Mouse (Mus musculus): Measurements from ENCODE around the gene Hpcal4.

The Hpcal4 gene

DNA sequence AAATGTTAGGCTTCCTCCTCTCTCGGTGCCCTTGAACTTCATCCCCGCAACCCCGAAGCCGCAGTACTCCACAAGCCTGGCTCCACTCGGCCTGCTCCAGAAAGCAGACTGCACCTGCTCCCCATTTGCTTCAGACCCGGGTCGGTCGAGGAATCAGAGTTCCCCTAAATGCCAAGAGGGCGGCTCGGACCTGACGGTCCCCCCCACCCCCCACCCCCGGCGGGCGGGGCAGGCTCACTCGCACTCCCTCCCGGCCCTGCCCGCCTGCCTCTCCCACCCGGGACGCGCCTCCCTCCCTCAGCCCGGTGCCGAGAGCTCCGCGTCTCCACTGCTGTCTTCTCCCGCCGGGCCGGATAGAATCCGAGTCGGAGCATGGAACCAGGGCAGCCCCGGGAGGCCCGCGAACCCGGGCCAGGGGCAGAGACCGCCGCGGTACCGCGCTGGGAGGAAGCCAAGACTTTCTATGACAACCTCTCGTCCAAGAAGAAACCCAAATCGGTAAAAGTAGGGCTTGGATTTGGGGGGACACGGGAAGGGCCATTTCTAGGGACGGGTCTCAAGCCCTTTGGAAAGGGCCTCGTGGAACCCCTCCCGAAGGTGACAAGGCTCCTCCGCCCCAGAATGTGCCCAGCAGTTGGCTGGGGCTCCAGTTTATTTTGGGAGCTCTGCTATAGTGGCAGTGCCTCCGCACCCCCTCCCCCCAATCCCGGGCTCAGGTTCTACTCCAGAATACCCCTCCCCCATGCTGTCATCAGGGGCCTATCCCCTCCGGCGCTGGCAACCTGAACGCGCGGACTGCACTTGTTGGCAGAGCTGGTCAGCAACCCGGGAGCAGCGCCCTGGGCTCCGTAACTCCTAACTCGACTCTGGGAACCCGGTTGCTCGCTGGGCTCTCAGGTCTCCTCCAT is 18.4 kb downstream of the Hpcal4 start, which contains the start of gene Nt5c1a:
Gene Nt5c1a (plus strand): TSS at position 319 of the 908 bp plus-strand sequence.
- in situ Hi-C loops (cut with MboI; ENCODE audit: low sequenced_read_pairs), result no loop called here

DNA sequence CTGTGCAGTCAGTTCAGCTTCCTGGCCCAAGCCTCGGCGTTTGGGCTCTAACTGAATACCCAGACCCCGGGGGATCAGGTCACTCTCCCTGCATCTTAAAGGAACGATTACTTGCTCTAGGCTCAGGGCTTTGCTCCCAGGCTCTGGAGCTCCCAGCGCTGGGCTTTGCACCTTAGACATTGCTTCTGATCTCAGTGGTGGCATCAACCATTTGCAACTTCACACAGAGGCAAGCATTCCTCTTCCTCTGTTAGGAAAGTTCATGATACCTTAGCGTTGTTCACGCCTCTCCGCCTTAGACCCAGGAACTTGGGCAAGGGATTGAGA is 19.0 kb downstream of the Hpcal4 start:
- in situ Hi-C loops (cut with MboI; ENCODE audit: low sequenced_read_pairs), result no loop called here

DNA sequence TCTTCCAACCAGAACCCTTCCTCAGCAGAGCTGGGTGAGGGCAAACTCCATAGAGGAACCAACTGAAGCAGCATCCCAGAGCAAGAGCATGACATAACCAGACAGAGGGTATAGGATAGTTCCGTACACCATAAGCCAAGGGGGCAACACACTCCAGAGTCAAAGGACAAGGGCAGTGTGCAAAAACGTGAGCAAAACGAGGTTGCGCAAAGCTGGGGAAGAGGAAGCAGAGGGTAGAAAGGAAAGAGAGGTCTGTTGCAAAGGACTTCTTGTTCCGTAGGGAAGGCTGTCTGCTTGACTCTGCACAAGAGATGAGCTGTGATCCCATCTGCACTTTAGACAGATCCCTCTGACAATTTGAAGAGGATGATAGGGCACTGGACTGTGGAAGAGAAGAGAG is 24.3 kb downstream of the Hpcal4 start:
- in situ Hi-C loops (cut with MboI; ENCODE audit: low sequenced_read_pairs), result no loop called here

- in situ Hi-C loops (cut with MboI; ENCODE audit: low sequenced_read_pairs), result no loop called here
These were observed 28.0 kb downstream of the Hpcal4 start for GRCm38 (mm10) chr4:123210996-123211395.

DNA sequence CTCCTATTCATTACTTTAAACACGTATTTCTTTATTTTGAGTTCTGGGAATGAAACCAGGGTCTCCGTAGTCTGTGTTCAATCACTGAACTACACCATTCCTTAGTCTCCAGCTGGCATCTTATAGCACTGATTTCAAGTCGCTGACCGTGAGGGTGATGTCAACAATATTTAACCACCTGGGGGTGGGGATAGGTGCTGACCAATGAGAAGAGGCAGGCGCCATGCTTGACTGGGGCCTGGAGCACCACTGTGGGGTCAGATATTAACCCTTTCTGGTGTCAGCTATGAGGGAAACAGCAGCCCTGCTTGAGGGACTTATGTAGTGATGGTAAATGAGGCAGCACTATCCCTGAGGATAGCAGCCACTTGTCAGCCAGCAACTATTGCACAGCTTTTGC is 28.4 kb downstream of the Hpcal4 start:
- in situ Hi-C loops (cut with MboI; ENCODE audit: low sequenced_read_pairs), result no loop called here

- in situ Hi-C loops (cut with MboI; ENCODE audit: low sequenced_read_pairs), result no loop called here
These were observed 29.3 kb downstream of the Hpcal4 start for GRCm38 (mm10) chr4:123212330-123212729.

GRCm38 (mm10) chr4:123213975-123214374 is 30.9 kb downstream of the Hpcal4 start:
- in situ Hi-C loops (cut with MboI; ENCODE audit: low sequenced_read_pairs), result no loop called here

DNA sequence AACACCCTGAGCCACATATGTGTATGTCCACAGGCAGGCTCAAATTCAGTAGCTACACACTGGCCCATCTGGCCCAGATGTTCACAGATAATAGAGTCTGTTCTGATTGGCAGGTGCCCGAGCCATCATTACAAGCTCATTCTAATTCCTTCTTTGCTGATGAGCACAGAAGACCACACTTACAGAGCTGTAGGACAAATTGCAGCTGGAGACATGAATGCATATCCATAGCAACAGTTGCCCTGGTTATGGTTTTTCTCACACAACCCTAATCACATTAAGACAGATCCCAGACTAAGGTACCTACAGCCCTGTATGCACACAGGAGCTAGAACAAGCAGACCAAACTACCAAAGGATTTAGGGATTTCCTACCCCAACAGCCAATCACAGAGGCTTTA is 32.3 kb downstream of the Hpcal4 start:
- in situ Hi-C loops (cut with MboI; ENCODE audit: low sequenced_read_pairs), result no loop called here

DNA sequence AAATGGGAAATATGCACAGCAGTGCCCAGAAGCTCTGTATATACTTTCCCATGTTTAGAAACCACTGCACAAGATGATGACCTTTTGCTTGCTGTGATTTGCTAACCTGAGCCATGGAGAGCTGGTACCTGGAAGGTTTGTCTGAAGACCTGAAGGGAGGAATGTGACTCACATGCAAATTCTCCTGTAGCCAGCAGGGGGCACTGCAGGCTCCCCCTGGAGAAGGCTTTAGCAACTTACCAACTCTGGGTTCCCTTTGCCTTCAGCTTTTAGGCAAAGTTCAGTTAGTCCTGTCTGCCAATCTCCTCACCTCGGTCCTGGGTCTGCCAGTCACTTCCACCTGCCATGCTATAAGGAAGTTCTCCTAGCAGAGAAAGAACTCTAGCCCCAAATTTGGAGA is 33.8 kb downstream of the Hpcal4 start:
- in situ Hi-C loops (cut with MboI; ENCODE audit: low sequenced_read_pairs), result no loop called here

- in situ Hi-C loops (cut with MboI; ENCODE audit: low sequenced_read_pairs), result loop anchor here (5.0 kb wide), 1 partner anchor 37 kb away; no protein-coding TSS in a partner anchor
These were observed 36.8 kb downstream of the Hpcal4 start for GRCm38 (mm10) chr4:123219720-123220357.

GRCm38 (mm10) chr4:123220637-123221036 is 37.6 kb downstream of the Hpcal4 start:
- in situ Hi-C loops (cut with MboI; ENCODE audit: low sequenced_read_pairs), result loop anchor here (5.0 kb wide), 1 partner anchor 37 kb away; no protein-coding TSS in a partner anchor

- in situ Hi-C loops (cut with MboI; ENCODE audit: low sequenced_read_pairs), result loop anchor here (5.0 kb wide), 1 partner anchor 34 kb away; no protein-coding TSS in a partner anchor
These were observed 40.3 kb downstream of the Hpcal4 start for GRCm38 (mm10) chr4:123223309-123223708.

DNA sequence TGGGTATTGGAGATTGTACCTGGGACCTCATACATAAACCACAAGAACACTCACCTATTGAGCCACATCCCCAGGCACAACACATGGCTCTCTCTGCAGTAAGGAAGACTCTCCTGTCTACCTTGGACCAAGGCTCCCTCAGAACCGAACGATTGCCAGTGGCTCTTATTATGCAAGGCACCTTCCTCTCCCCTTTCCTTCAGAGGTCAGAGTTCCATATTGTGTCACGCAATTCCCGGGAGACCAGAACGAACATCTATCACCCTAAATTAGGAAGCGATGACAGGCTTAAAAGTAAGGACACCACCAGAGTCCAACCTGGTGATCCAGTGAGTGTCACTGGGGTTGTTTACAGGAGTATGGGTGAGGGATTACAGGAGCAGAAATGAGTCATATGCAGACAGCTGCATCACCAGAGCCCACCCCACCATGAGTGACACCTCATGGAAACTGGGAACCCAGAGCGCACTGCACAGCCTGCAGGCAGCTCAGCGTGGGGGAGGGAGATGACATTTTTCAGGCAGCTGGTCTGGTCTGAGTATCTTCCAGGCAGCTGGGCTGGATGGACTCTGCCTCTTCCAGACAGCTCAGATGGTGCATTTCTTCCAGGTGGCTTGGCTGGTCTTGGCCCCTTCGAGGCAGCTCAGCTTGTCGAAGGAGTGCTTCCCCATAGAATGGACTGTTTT is 42.8 kb downstream of the Hpcal4 start:
- in situ Hi-C loops (cut with MboI; ENCODE audit: low sequenced_read_pairs), result no loop called here

DNA sequence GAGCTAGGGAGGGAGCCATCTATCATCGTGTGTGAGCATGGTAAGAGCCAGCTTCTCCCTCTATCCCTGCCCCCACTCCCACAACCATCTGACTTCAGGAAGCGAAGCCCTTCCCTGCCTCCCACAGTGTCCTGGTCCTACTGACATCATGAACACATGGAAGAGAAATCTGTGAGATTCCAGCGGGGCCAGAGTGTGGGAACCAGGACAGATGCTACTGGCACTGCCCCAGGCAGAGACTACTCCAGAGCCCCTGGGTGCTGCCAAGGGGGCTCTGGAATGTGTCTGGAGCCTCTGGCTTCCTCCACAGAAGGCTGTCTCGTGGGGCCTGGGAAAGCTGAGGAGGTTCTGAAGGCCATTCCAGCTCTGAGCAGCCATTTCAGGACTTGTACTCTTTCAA is 44.7 kb downstream of the Hpcal4 start:
- in situ Hi-C loops (cut with MboI; ENCODE audit: low sequenced_read_pairs), result no loop called here

DNA sequence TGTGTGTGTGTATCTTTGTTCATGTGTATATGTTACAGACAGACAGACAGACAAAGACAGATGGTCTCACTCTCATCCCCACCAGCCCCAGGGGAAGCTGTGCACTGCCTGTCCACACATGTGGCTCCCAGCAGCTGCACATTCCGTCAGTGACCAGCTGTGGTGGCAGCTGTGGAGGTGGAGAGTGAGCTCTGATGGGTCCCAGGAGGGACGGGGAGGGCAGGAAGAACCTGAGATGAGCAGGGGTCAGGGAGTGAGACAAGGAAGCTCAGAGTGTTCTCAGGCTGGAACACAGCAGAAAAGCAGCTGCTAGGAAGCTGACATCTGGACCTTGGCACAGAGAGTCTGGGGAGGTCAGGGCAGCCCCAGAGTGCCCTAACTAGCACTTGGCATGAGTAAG is 45.2 kb downstream of the Hpcal4 start:
- in situ Hi-C loops (cut with MboI; ENCODE audit: low sequenced_read_pairs), result no loop called here

GRCm38 (mm10) chr4:123229166-123229565 is 46.1 kb downstream of the Hpcal4 start:
- in situ Hi-C loops (cut with MboI; ENCODE audit: low sequenced_read_pairs), result no loop called here

GRCm38 (mm10) chr4:123232841-123233240 is 49.8 kb downstream of the Hpcal4 start:
- in situ Hi-C loops (cut with MboI; ENCODE audit: low sequenced_read_pairs), result no loop called here

DNA sequence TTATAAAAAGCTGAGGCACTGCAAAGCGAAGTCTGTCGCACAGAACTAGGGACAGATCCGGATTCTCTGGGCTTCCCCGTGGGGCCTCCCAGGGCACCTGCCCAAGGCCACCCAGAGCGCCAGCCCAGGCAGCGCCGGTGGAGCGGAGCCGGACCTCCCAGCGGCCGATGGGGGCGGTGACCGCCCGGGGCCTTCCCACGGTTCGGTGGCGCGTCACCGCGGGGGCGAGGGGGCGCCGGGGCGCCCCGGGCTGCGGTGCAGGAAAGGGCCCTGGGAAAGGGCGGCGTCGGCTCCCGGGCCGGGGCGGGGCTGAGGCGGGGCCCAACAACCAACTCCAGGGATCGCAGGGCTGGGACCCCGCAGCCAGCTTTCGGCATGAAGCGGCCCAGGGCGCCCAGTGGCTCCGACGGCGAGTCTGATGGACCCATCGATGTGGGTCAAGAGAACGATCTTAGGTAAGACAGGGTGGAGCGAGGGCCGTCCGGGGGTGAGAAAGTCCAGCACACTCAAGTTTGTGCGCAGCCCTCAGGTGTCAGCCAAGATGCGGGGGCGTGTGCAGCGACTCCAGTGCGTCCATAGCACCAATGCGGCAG is 50.6 kb downstream of the Hpcal4 start, which contains the start of gene Heyl:
Gene Heyl (plus strand): TSS at position 65 of the 593 bp plus-strand sequence.
- in situ Hi-C loops (cut with MboI; ENCODE audit: low sequenced_read_pairs), result no loop called here

GRCm38 (mm10) chr4:123235835-123236430 is 52.9 kb downstream of the Hpcal4 start:
- in situ Hi-C loops (cut with MboI; ENCODE audit: low sequenced_read_pairs), result no loop called here

DNA sequence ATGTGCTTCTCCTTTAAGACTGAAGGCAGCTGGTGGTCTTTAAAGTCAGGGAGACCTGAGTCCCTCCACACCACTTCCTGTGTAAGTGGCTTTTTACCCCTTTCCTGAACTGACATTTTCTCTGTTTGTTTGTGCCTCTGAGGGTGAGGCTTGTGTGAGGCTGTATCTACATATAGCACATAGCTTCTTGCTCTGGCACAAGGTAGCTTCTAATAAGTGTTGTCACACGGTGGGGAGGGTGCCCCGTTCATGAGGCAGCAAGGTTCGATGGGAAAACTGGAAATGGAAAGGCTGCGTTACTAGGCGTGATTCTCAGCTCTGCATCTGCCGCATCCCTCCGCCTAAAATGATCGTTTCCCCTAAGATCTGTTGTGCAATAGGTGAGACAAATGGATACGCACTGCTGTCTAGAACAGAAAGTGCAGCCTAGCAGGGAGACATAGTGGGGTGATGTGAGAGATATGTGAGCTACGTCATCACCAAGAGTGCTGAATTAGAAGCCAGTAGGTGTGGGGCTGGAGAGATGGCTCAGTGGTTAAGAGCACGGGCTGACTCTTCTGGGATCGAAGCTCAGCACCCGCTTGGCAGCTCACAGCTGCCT is 53.5 kb downstream of the Hpcal4 start:
- in situ Hi-C loops (cut with MboI; ENCODE audit: low sequenced_read_pairs), result no loop called here

Measured in CH12F3 (cell line).